Mouse (Mus musculus) cerebellum, adult 11 months (tissue): ENCODE results near the gene Pi4ka.
"Not testable (repeated sequence)": the region's sequence is repeated elsewhere in the genome, so short reads cannot be mapped to it uniquely, and the experiment has no call there.

ENCODE experiments used
- DNase-seq: peaks from one replicate; pipeline ENCODE4 v3.0.0; 2022

Gene Pi4ka

GRCm38 (mm10) chr16:17231523-17231922, 174.6 kb downstream of the Pi4ka start:
- not testable (repeated sequence) for DNase-seq
